Mouse (Mus musculus) hindbrain, embryonic 11.5 days (tissue): ENCODE data around the gene Arl14ep. TPM values are rescaled to one million over a fixed set of nuclear protein-coding genes. Genes with fewer than 3 reads are reported as not detected.
A peak's percentile ranks its signal among the peaks of the same experiment; 100 is the strongest.

Experiments used
- ATAC-seq: fragments of 200-750 bp; cut with Nextera tagmentation; 2 replicates; pipeline ENCODE4 v1.8.0; 2017; ENCODE audit warnings: mild to moderate bottlenecking, moderate TSS enrichment, moderate library complexity; ENCODE audit not compliant: low FRiP score
- DNase-seq: peaks from one replicate; pipeline ENCODE4 v3.0.0-alpha.2; 2015; ENCODE audit warnings: low spot score
- H3K27ac ChIP-seq: fragments of 300-500 bp; sonication (generic); 2 replicates; pipeline ENCODE4 v1.5.1; 2014; ENCODE audit warnings: mild to moderate bottlenecking, low read depth, low read length
- H3K27me3 ChIP-seq: fragments of 300-500 bp; sonication (generic); 2 replicates; pipeline ENCODE4 v1.6.1; 2014; ENCODE audit warnings: mild to moderate bottlenecking, low read length, moderate library complexity, mixed read lengths; ENCODE audit not compliant: control insufficient read depth, insufficient read depth
- H3K36me3 ChIP-seq: fragments of 300-500 bp; sonication (generic); 2 replicates; pipeline ENCODE4 v1.6.1; 2014; ENCODE audit warnings: mild to moderate bottlenecking, low read length, moderate library complexity, mixed read lengths; ENCODE audit not compliant: control insufficient read depth, insufficient read depth
- H3K4me1 ChIP-seq: fragments of 300-500 bp; sonication (generic); replicated peaks from 2 replicates; pipeline ENCODE4 v1.6.1; 2014; ENCODE audit warnings: low read length, mixed read lengths; ENCODE audit not compliant: control insufficient read depth, insufficient read depth
- H3K4me2 ChIP-seq: fragments of 300-500 bp; sonication (generic); replicated peaks from 2 replicates; pipeline ENCODE4 v1.6.1; 2014; ENCODE audit warnings: mild to moderate bottlenecking, low read depth, low read length
- H3K4me3 ChIP-seq: fragments of 300-500 bp; sonication (generic); 2 replicates; pipeline ENCODE4 v1.5.1; 2014; ENCODE audit warnings: low read depth, low read length
- H3K9ac ChIP-seq: fragments of 300-500 bp; sonication (generic); 2 replicates; pipeline ENCODE4 v1.6.1; 2014; ENCODE audit warnings: low read depth, low read length
- H3K9me3 ChIP-seq: fragments of 300-500 bp; sonication (generic); 2 replicates; pipeline ENCODE4 v1.6.1; 2016; ENCODE audit warnings: low read length; ENCODE audit not compliant: control insufficient read depth
- WGBS: fragments of 180-500 bp; shearing (Covaris S2); extraction: QIAGEN DNeasy Blood & Tissue Kit; methylation state at CpG from one replicate; pipeline ENCODE4 v1.1.7; 2014; 5-methylcytosine and 5-hydroxymethylcytosine counted together
- polyA plus RNA-seq: library from polyadenylated mRNA; unstranded; fragments of >200 nt; fragmentation: Nextera tagmentation; extraction: Ambion mirVana; gene quantifications from 2 replicates; pipeline ENCODE4 v1.2.1, GENCODE M21; 2014

Arl14ep gene
- polyA plus RNA-seq, 1 experiment from 2014 or later = 56.9 TPM

- ATAC-seq (no peak), DNase-seq (no peak)
- Histone ChIP-seq H3K9me3 (no peaks in the 10 kb centered on the region), H3K36me3 (no peaks in the 10 kb centered on the region), H3K9ac (no peak overlapping the region), H3K4me1 (no peaks in the 10 kb centered on the region), H3K4me3 (no peak overlapping the region), H3K27me3 (no peaks in the 10 kb centered on the region), H3K27ac (no peak overlapping the region), H3K4me2 (no peak overlapping the region)
- 92% methylated on average over 2 of the region's 2 CpGs for WGBS
Measured at GRCm38 (mm10) chr2:106984945-106985344, 10.7 kb upstream of the Arl14ep start.

- DNase-seq (no peak), ATAC-seq (no peak)
- H3K27me3 ChIP-seq = no peaks in the 10 kb centered on the region
- H3K36me3 ChIP-seq = no peaks in the 10 kb centered on the region
- H3K9me3 ChIP-seq = no peaks in the 10 kb centered on the region
- no peak overlapping the region for H3K27ac ChIP-seq
- H3K9ac ChIP-seq = no peak overlapping the region
- H3K4me3 ChIP-seq = no peak overlapping the region
- H3K4me2 ChIP-seq = no peak overlapping the region
- 57% methylated on average over 6 of the region's 6 CpGs for WGBS
- H3K4me1 ChIP-seq = no peaks in the 10 kb centered on the region
Measured at GRCm38 (mm10) chr2:106982503-106982902, 8.3 kb upstream of the Arl14ep start.

GRCm38 (mm10) chr2:106976472-106976871, 2.2 kb upstream of the Arl14ep start:
- DNase-seq = no peak
- no peak overlapping the region for H3K9ac ChIP-seq
- no peak for ATAC-seq

GRCm38 (mm10) chr2:106973332-106973958, 779 bp downstream of the Arl14ep start:
- peak overlapping the region; percentile 36 for H3K4me2 ChIP-seq
- ATAC-seq (peak; percentile 10; the same call in 1 of the 2 replicates), DNase-seq (peak; percentile 18)
- no peak overlapping the region for H3K27ac ChIP-seq
- WGBS = 67% methylated on average over 17 of the region's 17 CpGs
- H3K9ac ChIP-seq = peak overlapping the region; percentile 93
- no peaks in the 10 kb centered on the region for H3K27me3 ChIP-seq
- peak overlapping the region; percentile 74 for H3K4me3 ChIP-seq
- H3K9me3 ChIP-seq = no peaks in the 10 kb centered on the region
- no peaks in the 10 kb centered on the region for H3K36me3 ChIP-seq
- H3K4me1 ChIP-seq = no peaks in the 10 kb centered on the region

More at GRCm38 (mm10) chr2:106976472-106976871, 2.2 kb upstream of the Arl14ep start:
- Histone ChIP-seq H3K4me2 (no peak overlapping the region), H3K9me3 (no peaks in the 10 kb centered on the region), H3K36me3 (no peaks in the 10 kb centered on the region), H3K4me1 (no peaks in the 10 kb centered on the region), H3K27me3 (no peaks in the 10 kb centered on the region), H3K4me3 (no peak overlapping the region), H3K27ac (no peak overlapping the region)
- WGBS = 86% methylated on average over 3 of the region's 3 CpGs

- Histone ChIP-seq H3K9ac (no peak overlapping the region), H3K27me3 (no peaks in the 10 kb centered on the region), H3K36me3 (no peaks in the 10 kb centered on the region), H3K9me3 (no peaks in the 10 kb centered on the region), H3K4me1 (no peaks in the 10 kb centered on the region), H3K4me3 (no peak overlapping the region), H3K4me2 (no peak overlapping the region), H3K27ac (no peak overlapping the region)
- DNase-seq (no peak), ATAC-seq (no peak)
- WGBS = 95% methylated on average over 6 of the region's 6 CpGs
Measured at GRCm38 (mm10) chr2:106972851-106973250, 1.4 kb downstream of the Arl14ep start.

- ATAC-seq (no peak), DNase-seq (no peak)
- WGBS = 94% methylated on average over 12 of the region's 12 CpGs
- no peak overlapping the region for H3K4me2 ChIP-seq
- no peak overlapping the region for H3K27ac ChIP-seq
- no peak overlapping the region for H3K9ac ChIP-seq
- H3K36me3 ChIP-seq = no peaks in the 10 kb centered on the region
- H3K4me1 ChIP-seq = no peaks in the 10 kb centered on the region
- no peaks in the 10 kb centered on the region for H3K9me3 ChIP-seq
- H3K4me3 ChIP-seq = no peak overlapping the region
- no peaks in the 10 kb centered on the region for H3K27me3 ChIP-seq
Measured at GRCm38 (mm10) chr2:106970971-106971370, 3.3 kb downstream of the Arl14ep start.

- H3K27ac ChIP-seq = no peak overlapping the region
- H3K4me1 ChIP-seq = no peaks in the 10 kb centered on the region
- no peaks in the 10 kb centered on the region for H3K27me3 ChIP-seq
- peaks cover 3% of the 10 kb centered on the region; the same call in 1 of the 2 replicates for H3K36me3 ChIP-seq
- ATAC-seq (no peak), DNase-seq (no peak)
- H3K4me3 ChIP-seq = no peak overlapping the region
- H3K9ac ChIP-seq = no peak overlapping the region
- H3K9me3 ChIP-seq = no peaks in the 10 kb centered on the region
- WGBS = 92% methylated on average over 6 of the region's 6 CpGs
- no peak overlapping the region for H3K4me2 ChIP-seq
Measured at GRCm38 (mm10) chr2:106968320-106968719, 5.9 kb downstream of the Arl14ep start.

GRCm38 (mm10) chr2:106963560-106963959, 10.7 kb downstream of the Arl14ep start:
- DNase-seq (no peak), ATAC-seq (no peak)
- 95% methylated on average over 3 of the region's 3 CpGs for WGBS
- Histone ChIP-seq H3K36me3 (peaks cover 3% of the 10 kb centered on the region; the same call in 1 of the 2 replicates), H3K4me2 (no peak overlapping the region), H3K9me3 (no peaks in the 10 kb centered on the region), H3K9ac (no peak overlapping the region), H3K27me3 (no peaks in the 10 kb centered on the region), H3K4me1 (no peaks in the 10 kb centered on the region), H3K4me3 (no peak overlapping the region), H3K27ac (no peak overlapping the region)

- H3K9ac ChIP-seq = no peak overlapping the region
- peaks cover 3% of the 10 kb centered on the region; the same call in 1 of the 2 replicates for H3K36me3 ChIP-seq
- no peaks in the 10 kb centered on the region for H3K9me3 ChIP-seq
- no peak overlapping the region for H3K4me3 ChIP-seq
- 89% methylated on average over 3 of the region's 3 CpGs for WGBS
- no peak overlapping the region for H3K27ac ChIP-seq
- H3K27me3 ChIP-seq = no peaks in the 10 kb centered on the region
- no peaks in the 10 kb centered on the region for H3K4me1 ChIP-seq
- no peak overlapping the region for H3K4me2 ChIP-seq
- ATAC-seq (no peak), DNase-seq (no peak)
Measured at GRCm38 (mm10) chr2:106961650-106962049, 12.6 kb downstream of the Arl14ep start.
